Mouse (Mus musculus) liver, postnatal 0 days (tissue): Measurements from ENCODE around the gene Rad51b. TPM values are rescaled to one million over a fixed set of nuclear protein-coding genes. Genes with fewer than 3 reads are reported as not detected.
A peak's percentile ranks its signal among the peaks of the same experiment; 100 is the strongest.

Experiments
- ATAC-seq: fragments of 200-750 bp; cut with Nextera tagmentation; 2 replicates; pipeline ENCODE4 v1.8.0; 2017; ENCODE audit warnings: mild to moderate bottlenecking, moderate library complexity
- DNase-seq: peaks from one replicate; pipeline ENCODE4 v3.0.0-alpha.2; 2016
- H3K27ac ChIP-seq: fragments of 300-500 bp; sonication (generic); 2 replicates; pipeline ENCODE4 v1.5.1; 2014; ENCODE audit warnings: antibody characterized with exemption, moderate library complexity, mild to moderate bottlenecking, low read depth
- H3K27me3 ChIP-seq: fragments of 300-500 bp; sonication (generic); 2 replicates; pipeline ENCODE4 v1.6.1; 2014; ENCODE audit warnings: low read length, control low read depth, mixed read lengths; ENCODE audit not compliant: insufficient read depth
- H3K36me3 ChIP-seq: fragments of 300-500 bp; sonication (generic); replicated peaks from 2 replicates; pipeline ENCODE4 v1.6.1; 2014; ENCODE audit warnings: mild to moderate bottlenecking, control low read depth, low read length, moderate library complexity, mixed read lengths; ENCODE audit not compliant: insufficient read depth
- H3K4me1 ChIP-seq: fragments of 300-500 bp; sonication (generic); 2 replicates; pipeline ENCODE4 v1.6.1; 2014; ENCODE audit warnings: antibody characterized with exemption, mild to moderate bottlenecking, control low read depth; ENCODE audit not compliant: insufficient read depth
- H3K4me2 ChIP-seq: fragments of 300-500 bp; sonication (generic); 2 replicates; pipeline ENCODE4 v1.6.1; 2014; ENCODE audit warnings: low read depth, mild to moderate bottlenecking, low read length, moderate library complexity, mixed read lengths
- H3K4me3 ChIP-seq: fragments of 300-500 bp; sonication (generic); 2 replicates; pipeline ENCODE4 v1.5.1; 2014; ENCODE audit warnings: low read depth, low read length
- H3K9ac ChIP-seq: fragments of 300-500 bp; sonication (generic); replicated peaks from 2 replicates; pipeline ENCODE4 v1.6.1; 2014; ENCODE audit warnings: mild to moderate bottlenecking, moderate library complexity
- H3K9me3 ChIP-seq: fragments of 300-500 bp; sonication (generic); 2 replicates; pipeline ENCODE4 v1.6.1; 2016; ENCODE audit warnings: mild to moderate bottlenecking, control low read depth, low read length, mixed read lengths
- CTCF ChIP-seq: sonication (generic); IDR thresholded peaks from 2 replicates; pipeline ENCODE4 v1.5.1; 2016; ENCODE audit warnings: antibody characterized with exemption, low read depth
- EP300 ChIP-seq: IDR thresholded peaks from 2 replicates; pipeline ENCODE4 v1.6.1; 2016; ENCODE audit warnings: antibody characterized with exemption, low read depth, mild to moderate bottlenecking
- WGBS: fragments of 180-500 bp; shearing (Covaris S2); extraction: QIAGEN DNeasy Blood & Tissue Kit; methylation state at CpG from one replicate; pipeline ENCODE4 v1.1.7; 2014; ENCODE audit not compliant: insufficient replicate concordance; 5-methylcytosine and 5-hydroxymethylcytosine counted together
- polyA plus RNA-seq: library from polyadenylated mRNA; unstranded; fragments of >200 nt; fragmentation: Nextera tagmentation; extraction: Ambion mirVana; gene quantifications from 2 replicates; pipeline ENCODE4 v1.2.1, GENCODE M21; 2015

Rad51b gene
- polyA plus RNA-seq, 1 experiment from 2014 or later = 2.5 TPM

GRCm38 (mm10) chr12:79433724-79434442 lies 136.8 kb downstream of the Rad51b start:
- ATAC-seq = no peak
- H3K27me3 ChIP-seq = no peaks in the 10 kb centered on the region
- no peak for TF ChIP-seq EP300
- H3K27ac ChIP-seq = no peak overlapping the region
- H3K36me3 ChIP-seq = no peaks in the 10 kb centered on the region
- no peak for DNase-seq
- H3K4me3 ChIP-seq = no peak overlapping the region
- H3K4me2 ChIP-seq = no peak overlapping the region
- H3K9ac ChIP-seq = no peak overlapping the region
- H3K9me3 ChIP-seq = no peaks in the 10 kb centered on the region
- 59% methylated on average over 7 of the region's 7 CpGs for WGBS
- peaks cover 17% of the 10 kb centered on the region for H3K4me1 ChIP-seq

- WGBS = 45% methylated on average over 3 of the region's 3 CpGs
- ATAC-seq (peak; percentile 80), DNase-seq (no peak)
- peaks cover 18% of the 10 kb centered on the region for H3K4me1 ChIP-seq
- H3K4me3 ChIP-seq = no peak overlapping the region
- TF ChIP-seq EP300 = 0 out of 2 replicates have a peak, but pooled peaks have one; percentile 26
- TF ChIP-seq CTCF = no peak
- H3K36me3 ChIP-seq = no peaks in the 10 kb centered on the region
- H3K9ac ChIP-seq = no peak overlapping the region
- H3K4me2 ChIP-seq = no peak overlapping the region
- peak overlapping the region; percentile 45 for H3K27ac ChIP-seq
- H3K27me3 ChIP-seq = no peaks in the 10 kb centered on the region
- no peaks in the 10 kb centered on the region for H3K9me3 ChIP-seq
Measured at GRCm38 (mm10) chr12:79435474-79435873, 138.4 kb downstream of the Rad51b start.

GRCm38 (mm10) chr12:79436035-79436434 lies 139.0 kb downstream of the Rad51b start:
- H3K9ac ChIP-seq = no peak overlapping the region
- no peaks in the 10 kb centered on the region for H3K9me3 ChIP-seq
- TF ChIP-seq CTCF (no peak), EP300 (no peak)
- peaks cover 20% of the 10 kb centered on the region for H3K4me1 ChIP-seq
- H3K4me3 ChIP-seq = no peak overlapping the region
- DNase-seq (no peak), ATAC-seq (peak; percentile 70)
- H3K27ac ChIP-seq = no peak overlapping the region
- no peak overlapping the region for H3K4me2 ChIP-seq
- H3K36me3 ChIP-seq = no peaks in the 10 kb centered on the region
- WGBS = 71% methylated on average over 8 of the region's 8 CpGs
- H3K27me3 ChIP-seq = no peaks in the 10 kb centered on the region

GRCm38 (mm10) chr12:79436892-79437291 lies 139.8 kb downstream of the Rad51b start:
- Histone ChIP-seq H3K9me3 (no peaks in the 10 kb centered on the region), H3K4me3 (no peak overlapping the region), H3K27me3 (no peaks in the 10 kb centered on the region), H3K4me2 (no peak overlapping the region), H3K27ac (0 out of 2 replicates have a peak overlapping the region, but pooled peaks have one; percentile 36), H3K4me1 (peaks cover 20% of the 10 kb centered on the region), H3K36me3 (no peaks in the 10 kb centered on the region), H3K9ac (no peak overlapping the region)
- no peak for ATAC-seq
- WGBS = 64% methylated on average over 4 of the region's 4 CpGs
- DNase-seq = no peak
- TF ChIP-seq EP300 = no peak
- TF ChIP-seq CTCF = no peak

- 0 out of 2 replicates have a peak overlapping the region, but pooled peaks have one; percentile 36 for H3K27ac ChIP-seq
- 65% methylated on average over 3 of the region's 3 CpGs for WGBS
- no peak overlapping the region for H3K9ac ChIP-seq
- H3K36me3 ChIP-seq = no peaks in the 10 kb centered on the region
- H3K4me1 ChIP-seq = peaks cover 20% of the 10 kb centered on the region
- DNase-seq (no peak), ATAC-seq (no peak)
- no peaks in the 10 kb centered on the region for H3K27me3 ChIP-seq
- H3K4me3 ChIP-seq = no peak overlapping the region
- TF ChIP-seq EP300 (no peak), CTCF (no peak)
- no peak overlapping the region for H3K4me2 ChIP-seq
- no peaks in the 10 kb centered on the region for H3K9me3 ChIP-seq
Measured at GRCm38 (mm10) chr12:79437572-79437971, 140.5 kb downstream of the Rad51b start.

- Histone ChIP-seq H3K4me3 (no peak overlapping the region), H3K27ac (no peak overlapping the region), H3K4me1 (peaks cover 11% of the 10 kb centered on the region; the same call in 1 of the 2 replicates), H3K27me3 (no peaks in the 10 kb centered on the region), H3K9ac (no peak overlapping the region), H3K9me3 (no peaks in the 10 kb centered on the region), H3K4me2 (no peak overlapping the region), H3K36me3 (no peaks in the 10 kb centered on the region)
- 84% methylated on average over 6 of the region's 6 CpGs for WGBS
- no peak for DNase-seq
- TF ChIP-seq CTCF = no peak
- no peak for TF ChIP-seq EP300
- no peak for ATAC-seq
Measured at GRCm38 (mm10) chr12:79439961-79440360, 142.9 kb downstream of the Rad51b start.
